Mouse (Mus musculus) 3T3-L1 (cell line): Measurements from ENCODE around the gene Krt87.
A peak's percentile ranks its signal among the peaks of the same experiment; 100 is the strongest.

Source experiments
- DNase-seq: peaks from one replicate; pipeline ENCODE4 v3.0.0-alpha.2; 2015; ENCODE audit warnings: low read depth, low spot score

Krt87 gene

GRCm38 (mm10) chr15:101418950-101419349, 19.7 kb downstream of the Krt87 start:
- DNase-seq, result no peak

GRCm38 (mm10) chr15:101414807-101415565, 23.6 kb downstream of the Krt87 start:
- no peak for DNase-seq

DNA sequence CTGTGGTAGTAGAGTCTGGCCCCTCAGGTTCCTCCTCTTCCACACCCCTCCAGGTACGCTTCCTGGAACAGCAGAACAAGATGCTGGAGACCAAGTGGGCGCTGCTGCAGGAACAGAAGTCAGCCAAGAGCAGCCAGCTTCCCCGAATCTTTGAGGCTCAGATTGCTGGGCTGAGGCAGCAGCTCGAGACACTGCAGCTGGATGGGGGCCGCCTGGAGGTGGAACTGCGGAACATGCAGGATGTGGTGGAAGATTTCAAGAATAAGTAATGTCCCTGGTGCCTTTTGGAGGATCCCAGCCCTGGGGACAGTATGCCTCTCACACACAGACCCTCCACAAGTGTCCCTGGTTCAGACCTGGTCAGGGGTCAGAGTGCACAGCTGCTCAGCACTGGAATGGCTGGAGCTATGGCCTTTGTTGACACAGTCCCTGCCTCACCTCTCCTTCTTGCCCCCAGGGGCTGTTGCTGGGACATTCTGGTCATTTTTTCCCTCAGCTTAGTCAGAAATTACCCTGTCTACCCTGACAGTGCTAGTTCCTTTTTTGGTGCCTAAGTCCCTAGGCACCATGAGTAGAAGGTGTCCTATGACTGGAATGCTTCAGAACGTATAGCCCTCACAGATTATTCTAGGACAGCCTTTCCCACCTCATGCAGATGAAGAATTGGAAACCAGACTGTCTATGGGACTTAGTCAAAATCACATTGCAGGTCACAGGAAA, 24.5 kb downstream of the Krt87 start:
- DNase-seq, result peak; percentile 65

GRCm38 (mm10) chr15:101412188-101412587, 26.4 kb downstream of the Krt87 start:
- DNase-seq, result no peak

- peak; percentile 42 for DNase-seq
Observed at GRCm38 (mm10) chr15:101410775-101411174, 27.8 kb downstream of the Krt87 start, which contains the start of gene Krt7. Gene Krt7, plus strand, starts transcription at chr15:101411043.

DNA sequence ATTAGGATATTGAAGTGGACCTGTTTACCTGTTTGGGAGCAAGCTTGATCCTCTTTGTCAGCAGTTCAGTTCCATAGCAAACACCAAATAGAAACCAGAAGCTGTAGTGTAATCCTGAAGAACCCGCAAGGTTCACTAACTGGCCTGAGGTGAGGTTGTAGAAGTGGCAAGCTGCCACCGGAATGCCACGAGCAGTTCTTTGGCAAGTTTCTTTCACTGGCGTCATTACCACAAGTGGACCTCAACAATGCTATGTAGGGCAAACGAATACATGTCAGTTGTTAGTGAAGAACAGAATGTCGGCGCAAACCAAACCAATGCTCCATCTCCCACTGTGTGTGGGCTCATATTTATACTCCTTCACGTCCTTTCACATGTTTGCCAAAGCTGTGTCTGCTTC, 40.3 kb downstream of the Krt87 start:
- DNase-seq, result peak; percentile 37

DNA sequence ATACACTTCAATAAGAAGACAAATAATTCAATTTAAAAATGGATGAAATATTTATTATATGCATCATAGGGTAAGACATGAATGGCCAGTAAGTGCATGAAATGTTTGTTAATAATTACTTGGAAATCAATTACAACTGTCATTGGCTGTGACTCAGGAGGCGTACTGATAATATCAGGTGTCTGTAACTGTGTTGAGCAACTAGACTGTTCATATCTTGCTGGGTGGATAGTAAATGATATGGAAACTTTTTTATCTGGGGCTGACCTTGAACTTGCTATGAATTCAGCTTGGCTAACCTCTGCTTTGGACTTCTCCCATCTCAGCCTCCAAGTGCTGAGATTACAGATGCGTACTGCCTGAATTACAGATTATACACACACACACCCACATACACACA, 40.9 kb downstream of the Krt87 start:
- no peak for DNase-seq

DNA sequence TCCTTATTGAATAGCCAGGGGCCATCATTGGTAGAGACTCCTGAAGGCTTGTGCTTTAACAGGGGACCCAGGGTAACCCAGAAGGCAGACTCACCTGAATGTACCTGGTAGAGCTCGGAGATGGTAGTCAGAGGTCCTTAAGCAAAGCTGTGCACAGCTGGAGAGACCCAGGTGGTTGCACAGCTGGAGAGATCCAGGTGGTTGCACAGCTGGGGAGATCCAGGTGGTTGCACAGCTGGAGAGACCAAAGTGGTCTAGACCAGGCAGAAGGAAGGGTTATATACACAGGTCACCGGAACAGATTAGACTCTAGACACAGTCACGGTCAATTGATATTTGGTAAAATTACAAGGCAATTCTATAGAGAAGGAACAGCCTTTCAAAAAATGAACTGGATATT, 41.7 kb downstream of the Krt87 start:
- no peak for DNase-seq

- DNase-seq, result no peak
Observed at GRCm38 (mm10) chr15:101396466-101396865, 42.1 kb downstream of the Krt87 start.

- DNase-seq, result no peak
Observed at GRCm38 (mm10) chr15:101394908-101395307, 43.7 kb downstream of the Krt87 start.

- DNase-seq, result peak; percentile 72
Observed at GRCm38 (mm10) chr15:101392251-101392650, 46.4 kb downstream of the Krt87 start.

DNA sequence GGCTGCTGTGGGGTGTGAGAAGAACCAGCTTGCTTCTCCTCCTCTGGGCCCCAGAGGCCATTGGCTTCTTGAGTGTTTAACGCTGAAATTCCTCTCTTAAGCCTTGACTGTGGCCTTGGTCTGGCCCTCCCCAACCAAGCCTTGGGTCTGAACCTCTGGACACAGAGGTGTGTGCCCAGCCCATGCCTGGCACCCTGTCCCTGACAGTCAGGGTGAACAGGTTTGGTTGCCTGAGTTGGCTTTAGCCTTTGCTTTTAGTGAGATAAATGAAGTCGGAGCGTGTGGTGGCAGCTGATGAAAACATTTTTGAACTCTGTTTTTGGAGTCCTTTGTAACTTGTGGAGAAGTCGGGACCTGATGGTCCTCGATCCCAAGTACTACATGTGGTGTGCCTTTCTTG, 48.4 kb downstream of the Krt87 start:
- DNase-seq, result no peak

DNA sequence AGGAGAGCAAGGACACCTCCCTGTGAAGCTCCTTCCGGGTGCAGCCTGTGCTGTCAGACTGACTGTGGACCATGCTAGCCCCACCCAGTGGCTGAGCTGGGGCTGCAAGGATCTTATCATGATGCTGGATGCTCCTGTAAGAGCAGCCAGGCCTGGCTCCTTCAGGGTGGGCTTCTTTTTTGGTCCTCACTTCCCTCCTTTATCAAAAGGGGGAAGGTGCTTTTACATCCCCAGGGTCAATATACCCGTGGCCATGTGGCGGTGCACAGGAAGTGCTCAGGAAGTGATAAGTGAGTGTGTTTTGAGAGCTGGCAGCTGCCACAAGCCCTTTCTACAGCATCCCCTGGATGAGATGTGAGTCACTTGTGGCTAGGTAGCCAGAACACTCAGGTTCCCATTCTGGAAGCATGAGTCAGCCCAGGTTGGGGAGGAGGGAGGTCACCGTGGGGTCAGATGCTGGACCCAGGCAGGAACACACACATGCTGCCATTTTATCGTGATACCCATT, 50.5 kb downstream of the Krt87 start:
- DNase-seq, result peak; percentile 88

DNA sequence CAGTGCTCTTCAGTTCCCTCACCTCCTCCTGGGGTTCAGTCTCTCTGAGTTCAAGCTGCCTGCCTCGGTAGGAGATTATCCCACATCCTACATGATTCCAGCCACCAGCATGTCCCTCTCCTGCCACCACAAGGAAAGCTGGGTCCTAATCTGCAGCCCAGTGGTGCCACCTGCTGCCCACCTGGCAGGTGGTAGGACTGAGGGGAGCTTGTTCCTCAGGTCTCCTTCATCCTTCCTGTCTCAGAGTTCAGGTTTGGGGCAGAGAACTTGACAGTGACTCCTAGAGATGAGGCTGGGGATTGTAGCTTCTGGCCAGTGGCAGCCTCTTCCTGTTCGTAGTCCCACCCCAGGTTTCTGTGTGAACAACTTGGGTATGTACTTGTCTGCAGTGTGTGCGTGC, 51.4 kb downstream of the Krt87 start:
- peak; percentile 66 for DNase-seq

DNA sequence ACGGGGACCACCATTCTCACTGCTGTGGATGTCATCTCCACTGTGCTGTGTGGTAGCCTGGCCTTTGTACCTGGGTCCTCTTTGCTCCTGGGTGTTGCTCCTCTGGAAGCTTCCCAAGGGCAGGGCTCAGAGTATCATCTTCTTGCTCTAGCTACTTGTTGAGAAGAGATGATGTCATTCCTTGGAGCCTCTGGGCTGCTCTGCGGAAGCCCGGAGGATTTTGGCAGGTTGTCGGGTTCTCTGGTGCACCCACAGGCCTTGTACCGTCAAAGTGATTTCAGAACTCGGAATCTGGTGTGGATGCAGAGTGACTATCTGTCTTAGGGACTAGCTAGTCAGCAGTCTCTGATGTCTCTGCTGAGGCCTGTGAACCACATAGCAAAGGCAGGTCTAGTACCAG, 53.5 kb downstream of the Krt87 start:
- peak; percentile 55 for DNase-seq

DNA sequence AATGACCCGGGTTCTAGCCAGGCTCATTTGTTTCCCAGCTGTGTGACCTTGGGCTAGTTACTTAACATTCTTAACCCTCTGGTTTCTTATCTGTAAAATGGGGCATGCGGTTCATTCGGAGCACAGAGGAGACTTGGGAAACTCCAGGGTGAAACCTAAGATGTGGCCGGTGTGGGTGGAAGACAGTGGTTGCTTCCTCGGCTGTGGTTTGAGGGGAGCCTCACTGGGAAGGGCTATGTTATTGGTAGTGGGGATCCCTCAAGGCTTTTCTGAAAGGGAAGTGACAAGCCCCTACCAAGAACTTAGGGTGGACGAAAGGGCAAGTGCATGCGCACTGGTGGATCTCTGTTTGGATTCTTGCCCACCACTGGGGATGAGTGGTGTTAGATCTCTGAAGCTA, 54.0 kb downstream of the Krt87 start:
- DNase-seq, result no peak

GRCm38 (mm10) chr15:101382811-101383210, 55.8 kb downstream of the Krt87 start:
- DNase-seq, result no peak

DNA sequence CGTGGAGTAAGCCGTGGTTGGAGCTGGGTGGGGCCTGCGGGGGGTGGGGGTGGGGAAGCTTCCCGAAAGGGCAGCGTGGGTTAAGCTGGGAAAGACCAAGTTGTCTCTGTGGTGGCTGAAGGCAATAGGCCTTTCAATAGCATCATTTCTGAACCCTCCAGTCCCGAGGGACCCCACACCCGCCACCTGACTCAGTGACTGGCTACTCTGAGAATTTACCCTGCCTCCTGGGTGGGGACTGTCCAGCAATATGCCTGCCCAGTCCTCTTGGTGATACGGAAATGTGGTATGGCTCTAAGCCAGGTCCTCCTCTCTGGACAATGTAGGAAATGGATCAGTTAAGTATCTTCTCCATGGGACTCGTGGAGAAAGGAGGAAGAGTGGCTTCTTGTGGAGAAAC, 56.8 kb downstream of the Krt87 start:
- DNase-seq, result peak; percentile 99
